Mouse (Mus musculus) WW6 (cell line): ENCODE data around the gene Cnp.

Source experiments
- DNase-seq: peaks from one replicate; pipeline ENCODE4 v3.0.0-alpha.2; 2013; ENCODE audit warnings: low read depth, low spot score

Gene Cnp

DNA sequence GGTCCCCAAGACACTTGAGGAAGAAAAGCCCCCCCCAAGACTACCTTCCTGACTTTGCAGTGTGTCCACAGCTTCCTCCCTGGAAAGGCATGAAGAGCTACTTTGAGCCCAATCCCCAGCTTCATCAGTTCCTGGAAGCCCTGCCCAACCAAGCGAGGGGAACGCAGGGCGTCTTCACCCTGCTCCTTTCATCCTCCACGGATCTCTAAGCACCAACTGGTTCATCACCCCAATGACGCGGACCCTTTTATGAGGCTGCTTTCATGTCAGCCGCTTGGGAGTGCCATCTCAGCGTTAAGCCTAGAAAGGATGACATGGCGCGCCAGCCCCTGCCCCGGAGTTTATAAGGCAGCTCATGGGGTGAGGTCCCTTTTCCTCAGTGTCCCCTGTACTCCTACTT lies 45.3 kb downstream of the Cnp start, which contains the start of gene Dnajc7:
Dnajc7 (minus strand) TSS at position 187 of the 400 bp plus-strand sequence.
- no peak for DNase-seq

GRCm38 (mm10) chr11:100622714-100623113 lies 48.0 kb downstream of the Cnp start:
- DNase-seq, result peak; percentile 86

GRCm38 (mm10) chr11:100623867-100624266 lies 49.2 kb downstream of the Cnp start:
- DNase-seq, result no peak

- DNase-seq, result no peak
These were observed 51.3 kb downstream of the Cnp start for GRCm38 (mm10) chr11:100625754-100626700.

- peak; percentile 59 for DNase-seq
These were observed 52.0 kb downstream of the Cnp start for GRCm38 (mm10) chr11:100626701-100627195.

DNA sequence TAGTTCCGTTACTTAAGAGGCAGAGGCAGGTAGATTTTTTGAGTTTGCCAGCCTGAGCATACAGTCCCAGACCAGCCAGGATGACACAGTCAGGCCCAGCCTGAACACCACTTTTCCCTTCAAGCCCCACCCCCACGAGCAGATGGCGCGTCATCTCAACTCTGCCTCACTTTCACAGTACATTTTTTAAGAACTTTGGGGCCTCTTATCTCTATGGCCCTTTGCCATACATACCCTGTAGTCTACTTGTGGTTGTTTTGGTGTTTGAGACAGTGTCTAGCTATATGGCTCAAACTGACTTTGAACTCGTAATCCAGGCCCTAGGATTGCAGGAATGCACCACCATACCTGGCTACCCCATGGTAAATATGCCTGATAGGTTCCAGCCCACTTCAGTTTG lies 53.4 kb downstream of the Cnp start:
- no peak for DNase-seq

DNA sequence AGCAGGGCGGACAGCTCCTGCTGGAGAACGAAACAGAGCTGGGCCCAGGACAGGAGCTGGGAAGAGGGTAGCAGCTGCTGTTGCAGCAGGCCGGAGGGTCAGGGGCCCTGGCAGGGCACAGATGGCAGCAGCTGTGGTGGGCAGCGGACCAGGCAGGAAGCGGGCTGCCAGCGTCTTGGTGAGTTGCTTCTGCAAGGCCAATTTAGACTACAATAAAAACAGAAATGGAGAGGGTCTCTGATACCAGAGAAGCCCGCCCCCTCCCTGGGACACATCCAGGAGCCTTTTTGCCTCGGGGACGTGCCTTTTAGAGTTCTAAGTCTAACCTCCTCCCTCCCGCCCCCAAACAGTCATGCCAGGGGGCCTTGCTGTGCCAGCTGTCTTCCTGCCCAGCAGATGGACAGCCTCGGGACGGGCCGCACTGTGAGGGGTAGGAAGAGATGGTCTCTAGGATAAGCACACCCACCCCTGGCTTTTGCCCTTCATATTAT lies 54.2 kb downstream of the Cnp start:
- DNase-seq, result no peak

DNA sequence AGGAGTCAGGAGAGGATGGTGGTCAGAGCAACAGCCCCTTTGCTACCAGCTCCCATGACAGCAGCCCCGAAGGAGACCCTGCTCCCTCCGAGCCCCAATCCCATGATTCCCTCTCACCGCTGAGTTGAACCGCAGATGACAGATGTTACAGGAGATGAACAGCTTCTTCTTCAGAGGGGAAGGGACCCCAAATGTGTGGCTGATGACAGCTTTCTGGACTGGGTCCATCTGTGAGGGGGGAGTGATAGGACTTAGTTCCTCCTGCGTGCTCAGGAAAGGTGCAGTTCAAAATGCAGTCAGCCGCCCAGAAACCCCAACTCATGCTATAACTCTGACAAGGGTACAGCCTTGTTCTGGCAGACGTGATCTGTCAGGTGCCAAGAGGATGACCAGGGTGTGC lies 59.8 kb downstream of the Cnp start:
- DNase-seq, result no peak

GRCm38 (mm10) chr11:100640159-100640906 lies 65.6 kb downstream of the Cnp start:
- DNase-seq, result peak; percentile 85
